Mouse (Mus musculus) stomach, embryonic 14.5 days (tissue): ENCODE data around the gene Tmem14c. TPM values are rescaled to one million over a fixed set of nuclear protein-coding genes. Genes with fewer than 3 reads are reported as not detected.
"Not testable (repeated sequence)": the region's sequence is repeated elsewhere in the genome, so short reads cannot be mapped to it uniquely, and the experiment has no call there.

Experiments
- ATAC-seq: fragments of 200-750 bp; cut with Nextera tagmentation; 2 replicates; pipeline ENCODE4 v1.8.0; 2017; ENCODE audit warnings: low read depth, moderate TSS enrichment; ENCODE audit not compliant: insufficient number of reproducible peaks, insufficient read depth, low FRiP score
- H3K27ac ChIP-seq: fragments of 300-500 bp; sonication (generic); 2 replicates; pipeline ENCODE4 v1.5.1; 2014; ENCODE audit warnings: mild to moderate bottlenecking, low read length, moderate library complexity, mixed read lengths
- H3K27me3 ChIP-seq: fragments of 300-500 bp; sonication (generic); 2 replicates; pipeline ENCODE4 v1.6.1; 2014; ENCODE audit warnings: low read length, control low read depth, mixed read lengths; ENCODE audit not compliant: control insufficient read depth, insufficient read depth
- H3K36me3 ChIP-seq: fragments of 300-500 bp; sonication (generic); 2 replicates; pipeline ENCODE4 v1.6.1; 2014; ENCODE audit warnings: mild to moderate bottlenecking, control low read depth, low read length, moderate library complexity, mixed read lengths; ENCODE audit not compliant: control insufficient read depth, insufficient read depth
- H3K4me1 ChIP-seq: fragments of 300-500 bp; sonication (generic); 2 replicates; pipeline ENCODE4 v1.6.1; 2014; ENCODE audit warnings: low read length, control low read depth, mixed read lengths; ENCODE audit not compliant: control insufficient read depth, insufficient read depth
- H3K4me2 ChIP-seq: fragments of 300-500 bp; sonication (generic); replicated peaks from 2 replicates; pipeline ENCODE4 v1.6.1; 2014; ENCODE audit warnings: low read depth, low read length, control low read depth
- H3K4me3 ChIP-seq: fragments of 300-500 bp; sonication (generic); 2 replicates; pipeline ENCODE4 v1.5.1; 2014; ENCODE audit warnings: low read depth, low read length, control low read depth
- H3K9ac ChIP-seq: fragments of 300-500 bp; sonication (generic); replicated peaks from 2 replicates; pipeline ENCODE4 v1.6.1; 2014; ENCODE audit warnings: low read depth, mild to moderate bottlenecking, control low read depth, low read length, moderate library complexity, mixed read lengths
- H3K9me3 ChIP-seq: fragments of 300-500 bp; sonication (generic); 2 replicates; pipeline ENCODE4 v1.6.1; 2016; ENCODE audit warnings: low read depth, low read length, control low read depth; ENCODE audit not compliant: control insufficient read depth
- WGBS: fragments of 180-500 bp; shearing (Covaris S2); extraction: QIAGEN DNeasy Blood & Tissue Kit; methylation state at CpG from one replicate; pipeline ENCODE4 v1.1.7; 2014; 5-methylcytosine and 5-hydroxymethylcytosine counted together
- polyA plus RNA-seq: library from polyadenylated mRNA; unstranded; fragments of >200 nt; fragmentation: Nextera tagmentation; extraction: Ambion mirVana; gene quantifications from 2 replicates; pipeline ENCODE4 v1.2.1, GENCODE M21; 2014

Tmem14c gene
- polyA plus RNA-seq, 1 experiment from 2014 or later: 228 TPM

- Histone ChIP-seq H3K9ac (no peak overlapping the region), H3K9me3 (no peaks in the 10 kb centered on the region), H3K27me3 (no peaks in the 10 kb centered on the region), H3K27ac (peak overlapping the region; percentile 41; the same call in 1 of the 2 replicates), H3K4me3 (no peak overlapping the region), H3K4me2 (no peak overlapping the region), H3K4me1 (no peaks in the 10 kb centered on the region), H3K36me3 (no peaks in the 10 kb centered on the region)
- WGBS: 59% methylated on average over 4 of the region's 4 CpGs
- no peak for ATAC-seq
These were observed 37.4 kb upstream of the Tmem14c start for GRCm38 (mm10) chr13:40978652-40979051.

GRCm38 (mm10) chr13:40979321-40979720, 36.8 kb upstream of the Tmem14c start:
- Histone ChIP-seq H3K4me1 (no peaks in the 10 kb centered on the region), H3K27me3 (no peaks in the 10 kb centered on the region), H3K4me2 (no peak overlapping the region), H3K27ac (no peak overlapping the region; the same call in 1 of the 2 replicates), H3K9me3 (no peaks in the 10 kb centered on the region), H3K4me3 (no peak overlapping the region), H3K36me3 (no peaks in the 10 kb centered on the region), H3K9ac (no peak overlapping the region)
- ATAC-seq: no peak
- WGBS: 49% methylated on average over 2 of the region's 2 CpGs

GRCm38 (mm10) chr13:40982759-40983158, 33.3 kb upstream of the Tmem14c start:
- Histone ChIP-seq H3K4me1 (no peaks in the 10 kb centered on the region), H3K9me3 (no peaks in the 10 kb centered on the region), H3K27me3 (no peaks in the 10 kb centered on the region), H3K27ac (no peak overlapping the region), H3K4me2 (no peak overlapping the region), H3K36me3 (no peaks in the 10 kb centered on the region), H3K9ac (no peak overlapping the region), H3K4me3 (no peak overlapping the region)
- WGBS: 92% methylated on average over 1 of the region's 1 CpGs
- no peak for ATAC-seq

GRCm38 (mm10) chr13:40986081-40986480, 30.0 kb upstream of the Tmem14c start:
- H3K4me1 ChIP-seq: no peaks in the 10 kb centered on the region
- H3K9ac ChIP-seq: no peak overlapping the region
- no peaks in the 10 kb centered on the region for H3K27me3 ChIP-seq
- H3K4me2 ChIP-seq: no peak overlapping the region
- no peak for ATAC-seq
- H3K4me3 ChIP-seq: no peak overlapping the region
- no peaks in the 10 kb centered on the region for H3K36me3 ChIP-seq
- WGBS: 92% methylated on average over 5 of the region's 5 CpGs
- no peaks in the 10 kb centered on the region for H3K9me3 ChIP-seq
- H3K27ac ChIP-seq: no peak overlapping the region

GRCm38 (mm10) chr13:40987608-40988303, 28.3 kb upstream of the Tmem14c start:
- not testable (repeated sequence) for H3K4me2 ChIP-seq, H3K4me1 ChIP-seq, H3K9ac ChIP-seq, ATAC-seq, H3K27ac ChIP-seq, H3K27me3 ChIP-seq, H3K36me3 ChIP-seq, H3K4me3 ChIP-seq, H3K9me3 ChIP-seq
- 67% methylated on average over 4 of the region's 4 CpGs for WGBS

GRCm38 (mm10) chr13:40988418-40988817, 27.7 kb upstream of the Tmem14c start:
- no peaks in the 10 kb centered on the region for H3K27me3 ChIP-seq
- H3K9me3 ChIP-seq: no peaks in the 10 kb centered on the region
- H3K36me3 ChIP-seq: no peaks in the 10 kb centered on the region
- no peak for ATAC-seq
- 63% methylated on average over 2 of the region's 2 CpGs for WGBS
- no peak overlapping the region for H3K4me3 ChIP-seq
- H3K4me1 ChIP-seq: no peaks in the 10 kb centered on the region
- H3K9ac ChIP-seq: no peak overlapping the region
- H3K27ac ChIP-seq: no peak overlapping the region
- H3K4me2 ChIP-seq: no peak overlapping the region

GRCm38 (mm10) chr13:40994487-40995263, 21.4 kb upstream of the Tmem14c start:
- no peak overlapping the region for H3K4me3 ChIP-seq
- no peaks in the 10 kb centered on the region for H3K9me3 ChIP-seq
- H3K4me1 ChIP-seq: 0 out of 2 replicates have a peak, but pooled peaks cover 5% of the 10 kb centered on the region
- ATAC-seq: peak; percentile 23; the same call in 1 of the 2 replicates
- WGBS: 2% methylated on average over 8 of the region's 8 CpGs
- H3K27me3 ChIP-seq: no peaks in the 10 kb centered on the region
- peak overlapping the region; percentile 45; the same call in 1 of the 2 replicates for H3K27ac ChIP-seq
- H3K9ac ChIP-seq: no peak overlapping the region
- no peaks in the 10 kb centered on the region for H3K36me3 ChIP-seq
- peak overlapping the region; percentile 31 for H3K4me2 ChIP-seq

- not testable (repeated sequence) for H3K36me3 ChIP-seq, H3K9ac ChIP-seq, ATAC-seq, H3K27ac ChIP-seq, H3K27me3 ChIP-seq, H3K9me3 ChIP-seq, H3K4me2 ChIP-seq, H3K4me3 ChIP-seq
- H3K4me1 ChIP-seq: peaks cover 12% of the 10 kb centered on the region; the same call in 1 of the 2 replicates
- WGBS: 92% methylated on average over 5 of the region's 5 CpGs
These were observed 17.6 kb upstream of the Tmem14c start for GRCm38 (mm10) chr13:40998537-40998936.
